Mouse (Mus musculus) olfactory bulb, adult 2 months (tissue): ENCODE measurements around the gene Heg1. TPM values are rescaled to one million over a fixed set of nuclear protein-coding genes. Genes with fewer than 3 reads are reported as not detected.

Experiments
- H3K27ac ChIP-seq: fragments of 200-500 bp; 2 replicates; pipeline ENCODE4 v1.5.1; 2012; ENCODE audit warnings: low read depth, low read length; ENCODE audit not compliant: insufficient read depth
- H3K4me1 ChIP-seq: fragments of 200-500 bp; 2 replicates; pipeline ENCODE4 v1.6.1; 2012; ENCODE audit warnings: low read length; ENCODE audit not compliant: control insufficient read depth, insufficient read depth
- H3K4me3 ChIP-seq: fragments of 200-500 bp; 2 replicates; pipeline ENCODE4 v1.5.1; 2012; ENCODE audit warnings: mild to moderate bottlenecking, low read depth, low read length, moderate library complexity; ENCODE audit not compliant: insufficient read depth
- CTCF ChIP-seq: fragments of 200-500 bp; IDR thresholded peaks from 2 replicates; pipeline ENCODE4 v1.5.1; 2012; ENCODE audit warnings: low read depth, mild to moderate bottlenecking, low read length, moderate library complexity; ENCODE audit not compliant: insufficient read depth
- POLR2A ChIP-seq: fragments of 200-500 bp; IDR thresholded peaks from 2 replicates; pipeline ENCODE4 v1.6.1; 2012; ENCODE audit warnings: mild to moderate bottlenecking, low read depth, low read length, moderate library complexity; ENCODE audit not compliant: insufficient read depth
- WGBS: fragments of 180-500 bp; shearing (Covaris S2); methylation state at CpG from one replicate; pipeline ENCODE4 v1.1.7; 2018; 5-methylcytosine and 5-hydroxymethylcytosine counted together
- polyA plus RNA-seq: library from polyadenylated mRNA; stranded (reverse); fragments of >200 nt; gene quantifications from 2 replicates; pipeline ENCODE4 v1.2.4, GENCODE M21; 2012; ENCODE audit warnings: low replicate concordance; ENCODE audit not compliant: missing spikeins, insufficient read depth, insufficient read length

Heg1 gene
- polyA plus RNA-seq, 1 experiment, result not detected

- 0 out of 2 replicates have a peak overlapping the region, but pooled peaks have one; percentile 91 for H3K4me3 ChIP-seq
- no peak overlapping the region for H3K27ac ChIP-seq
- H3K4me1 ChIP-seq, result peaks cover 2% of the 10 kb centered on the region; the same call in 1 of the 2 replicates
- WGBS, result 80% methylated on average over 13 of the region's 13 CpGs
- TF ChIP-seq CTCF (no peak), POLR2A (no peak)
These were observed 686 bp upstream of the Heg1 start for GRCm38 (mm10) chr16:33683206-33684161.

GRCm38 (mm10) chr16:33684703-33685701, 832 bp downstream of the Heg1 start:
- 4% methylated on average over 46 of the region's 46 CpGs for WGBS
- Histone ChIP-seq H3K4me3 (peak overlapping the region; percentile 91), H3K4me1 (peaks cover 2% of the 10 kb centered on the region; the same call in 1 of the 2 replicates), H3K27ac (0 out of 2 replicates have a peak overlapping the region, but pooled peaks have one; percentile 12)
- TF ChIP-seq CTCF, result no peak
- no peak for TF ChIP-seq POLR2A

- no peak for TF ChIP-seq CTCF
- no peak for TF ChIP-seq POLR2A
- H3K4me3 ChIP-seq, result no peak overlapping the region
- H3K4me1 ChIP-seq, result peaks cover 2% of the 10 kb centered on the region; the same call in 1 of the 2 replicates
- no peak overlapping the region for H3K27ac ChIP-seq
- WGBS, result 84% methylated on average over 1 of the region's 1 CpGs
These were observed 1.9 kb downstream of the Heg1 start for GRCm38 (mm10) chr16:33686056-33686455.

GRCm38 (mm10) chr16:33687724-33688123, 3.6 kb downstream of the Heg1 start:
- 87% methylated on average over 3 of the region's 3 CpGs for WGBS
- Histone ChIP-seq H3K4me3 (no peak overlapping the region), H3K27ac (no peak overlapping the region), H3K4me1 (peaks cover 7% of the 10 kb centered on the region; the same call in 1 of the 2 replicates)
- no peak for TF ChIP-seq CTCF
- TF ChIP-seq POLR2A, result no peak

GRCm38 (mm10) chr16:33690975-33691747, 7.0 kb downstream of the Heg1 start:
- TF ChIP-seq CTCF, result no peak
- no peak overlapping the region for H3K27ac ChIP-seq
- H3K4me3 ChIP-seq, result no peak overlapping the region
- H3K4me1 ChIP-seq, result peaks cover 9% of the 10 kb centered on the region; the same call in 1 of the 2 replicates
- WGBS, result 90% methylated on average over 6 of the region's 6 CpGs

GRCm38 (mm10) chr16:33693553-33693952, 9.4 kb downstream of the Heg1 start:
- WGBS, result 71% methylated on average over 1 of the region's 1 CpGs
- TF ChIP-seq POLR2A (no peak), CTCF (no peak)
- H3K27ac ChIP-seq, result no peak overlapping the region
- H3K4me1 ChIP-seq, result peaks cover 16% of the 10 kb centered on the region
- H3K4me3 ChIP-seq, result no peak overlapping the region

GRCm38 (mm10) chr16:33696811-33697575, 12.8 kb downstream of the Heg1 start:
- H3K27ac ChIP-seq, result no peak overlapping the region
- no peak overlapping the region for H3K4me3 ChIP-seq
- peaks cover 23% of the 10 kb centered on the region for H3K4me1 ChIP-seq
- no peak for TF ChIP-seq CTCF
- no peak for TF ChIP-seq POLR2A
- WGBS, result 70% methylated on average over 13 of the region's 13 CpGs
